Mouse (Mus musculus) midbrain, embryonic 14.5 days (tissue): ENCODE results near the gene Sap25. TPM values are rescaled to one million over a fixed set of nuclear protein-coding genes. Genes with fewer than 3 reads are reported as not detected.

Source experiments
- ATAC-seq: fragments of 200-750 bp; cut with Nextera tagmentation; 2 replicates; pipeline ENCODE4 v1.8.0; 2017; ENCODE audit warnings: moderate number of reproducible peaks, moderate library complexity; ENCODE audit not compliant: low FRiP score, low TSS enrichment
- DNase-seq: peaks from one replicate; pipeline ENCODE4 v3.0.0-alpha.2; 2015
- H3K27ac ChIP-seq: fragments of 300-500 bp; sonication (generic); replicated peaks from 2 replicates; pipeline ENCODE4 v1.5.1; 2014; ENCODE audit warnings: mild to moderate bottlenecking, low read depth, low read length, moderate library complexity
- H3K27me3 ChIP-seq: fragments of 300-500 bp; sonication (generic); 2 replicates; pipeline ENCODE4 v1.6.1; 2014; ENCODE audit warnings: low read length, control low read depth, mixed read lengths; ENCODE audit not compliant: control insufficient read depth, insufficient read depth
- H3K36me3 ChIP-seq: fragments of 300-500 bp; sonication (generic); 2 replicates; pipeline ENCODE4 v1.6.1; 2014; ENCODE audit warnings: low read length, control low read depth; ENCODE audit not compliant: control insufficient read depth, insufficient read depth
- H3K4me1 ChIP-seq: fragments of 300-500 bp; sonication (generic); 2 replicates; pipeline ENCODE4 v1.6.1; 2014; ENCODE audit warnings: mild to moderate bottlenecking, antibody characterized with exemption, low read length, control low read depth; ENCODE audit not compliant: control insufficient read depth, insufficient read depth
- H3K4me2 ChIP-seq: fragments of 300-500 bp; sonication (generic); 2 replicates; pipeline ENCODE4 v1.6.1; 2014; ENCODE audit warnings: mild to moderate bottlenecking, low read length, moderate library complexity
- H3K4me3 ChIP-seq: fragments of 300-500 bp; sonication (generic); replicated peaks from 2 replicates; pipeline ENCODE4 v1.5.1; 2014; ENCODE audit warnings: low read depth, low read length
- H3K9ac ChIP-seq: fragments of 300-500 bp; sonication (generic); replicated peaks from 2 replicates; pipeline ENCODE4 v1.6.1; 2014; ENCODE audit warnings: mild to moderate bottlenecking, low read length, moderate library complexity
- H3K9me3 ChIP-seq: fragments of 300-500 bp; sonication (generic); 2 replicates; pipeline ENCODE4 v1.6.1; 2016; ENCODE audit warnings: low read length, control low read depth, mixed read lengths; ENCODE audit not compliant: control insufficient read depth
- WGBS: fragments of 180-500 bp; shearing (Covaris S2); extraction: QIAGEN DNeasy Blood & Tissue Kit; methylation state at CpG from one replicate; pipeline ENCODE4 v1.1.7; 2014; 5-methylcytosine and 5-hydroxymethylcytosine counted together
- polyA plus RNA-seq: library from polyadenylated mRNA; unstranded; fragments of >200 nt; fragmentation: Nextera tagmentation; extraction: Ambion mirVana; gene quantifications from 2 replicates; pipeline ENCODE4 v1.2.1, GENCODE M21; 2014

Sap25 gene
- polyA plus RNA-seq, 1 experiment from 2014 or later = 4.1 TPM

- H3K9ac ChIP-seq = no peak overlapping the region
- no peak for ATAC-seq
- H3K9me3 ChIP-seq = no peaks in the 10 kb centered on the region
- H3K36me3 ChIP-seq = no peaks in the 10 kb centered on the region
- H3K4me3 ChIP-seq = no peak overlapping the region
- no peak overlapping the region for H3K27ac ChIP-seq
- 90% methylated on average over 4 of the region's 4 CpGs for WGBS
- peaks cover 17% of the 10 kb centered on the region for H3K4me1 ChIP-seq
- no peak for DNase-seq
- no peaks in the 10 kb centered on the region for H3K27me3 ChIP-seq
- H3K4me2 ChIP-seq = no peak overlapping the region
Measured at GRCm38 (mm10) chr5:137679726-137680125, 38.6 kb downstream of the Sap25 start.

- H3K27ac ChIP-seq = no peak overlapping the region
- H3K27me3 ChIP-seq = no peaks in the 10 kb centered on the region
- no peak for ATAC-seq
- H3K9me3 ChIP-seq = no peaks in the 10 kb centered on the region
- 63% methylated on average over 6 of the region's 6 CpGs for WGBS
- H3K4me3 ChIP-seq = no peak overlapping the region
- H3K4me1 ChIP-seq = peaks cover 17% of the 10 kb centered on the region
- H3K9ac ChIP-seq = no peak overlapping the region; the same call in 1 of the 2 replicates
- no peaks in the 10 kb centered on the region for H3K36me3 ChIP-seq
- DNase-seq = no peak
- peak overlapping the region; percentile 83; the same call in 1 of the 2 replicates for H3K4me2 ChIP-seq
Measured at GRCm38 (mm10) chr5:137682526-137682925, 41.4 kb downstream of the Sap25 start.

GRCm38 (mm10) chr5:137683388-137684293 is 42.5 kb downstream of the Sap25 start:
- H3K36me3 ChIP-seq = no peaks in the 10 kb centered on the region
- no peaks in the 10 kb centered on the region for H3K27me3 ChIP-seq
- DNase-seq (peak; percentile 40), ATAC-seq (peak; percentile 39)
- H3K27ac ChIP-seq = peak overlapping the region; percentile 74
- peaks cover 17% of the 10 kb centered on the region for H3K4me1 ChIP-seq
- peak overlapping the region; percentile 83 for H3K4me2 ChIP-seq
- WGBS = 10% methylated on average over 28 of the region's 28 CpGs
- peak overlapping the region; percentile 62 for H3K9ac ChIP-seq
- no peaks in the 10 kb centered on the region for H3K9me3 ChIP-seq
- H3K4me3 ChIP-seq = peak overlapping the region; percentile 72

- DNase-seq (peak; percentile 99), ATAC-seq (peak; percentile 98)
- H3K36me3 ChIP-seq = no peaks in the 10 kb centered on the region
- no peaks in the 10 kb centered on the region for H3K9me3 ChIP-seq
- H3K4me1 ChIP-seq = peaks cover 17% of the 10 kb centered on the region
- WGBS = under 1% methylated on average over 62 of the region's 62 CpGs
- peak within 1 kb of the TSS; percentile 74 for H3K27ac ChIP-seq
- H3K4me2 ChIP-seq = peak within 1 kb of the TSS; percentile 83
- peak within 1 kb of the TSS; percentile 62 for H3K9ac ChIP-seq
- peak within 1 kb of the TSS; percentile 72 for H3K4me3 ChIP-seq
- no peaks in the 10 kb centered on the region for H3K27me3 ChIP-seq
Measured at GRCm38 (mm10) chr5:137684294-137685123, 43.4 kb downstream of the Sap25 start, which contains the start of gene Agfg2. Gene Agfg2, minus strand, starts transcription at chr5:137684726.

GRCm38 (mm10) chr5:137685653-137686052 is 44.5 kb downstream of the Sap25 start:
- Histone ChIP-seq H3K4me2 (no peak overlapping the region), H3K27me3 (no peaks in the 10 kb centered on the region), H3K4me3 (no peak overlapping the region), H3K9ac (no peak overlapping the region), H3K27ac (no peak overlapping the region), H3K9me3 (no peaks in the 10 kb centered on the region), H3K4me1 (peaks cover 17% of the 10 kb centered on the region), H3K36me3 (no peaks in the 10 kb centered on the region)
- no peak for ATAC-seq
- 96% methylated on average over 3 of the region's 3 CpGs for WGBS
- no peak for DNase-seq

- Histone ChIP-seq H3K4me2 (no peak overlapping the region), H3K4me3 (no peak overlapping the region), H3K27me3 (no peaks in the 10 kb centered on the region), H3K36me3 (no peaks in the 10 kb centered on the region), H3K9ac (no peak overlapping the region), H3K27ac (no peak overlapping the region), H3K4me1 (peaks cover 17% of the 10 kb centered on the region), H3K9me3 (no peaks in the 10 kb centered on the region)
- WGBS = 89% methylated on average over 6 of the region's 6 CpGs
- ATAC-seq = no peak
- no peak for DNase-seq
Measured at GRCm38 (mm10) chr5:137686127-137686790, 45.1 kb downstream of the Sap25 start.

GRCm38 (mm10) chr5:137689974-137690373 is 48.8 kb downstream of the Sap25 start:
- Histone ChIP-seq H3K4me1 (no peaks in the 10 kb centered on the region), H3K27ac (no peak overlapping the region), H3K4me3 (no peak overlapping the region), H3K9ac (no peak overlapping the region), H3K9me3 (no peaks in the 10 kb centered on the region), H3K4me2 (no peak overlapping the region), H3K27me3 (no peaks in the 10 kb centered on the region), H3K36me3 (no peaks in the 10 kb centered on the region)
- ATAC-seq (no peak), DNase-seq (no peak)
- 87% methylated on average over 3 of the region's 3 CpGs for WGBS

- Histone ChIP-seq H3K27ac (no peak overlapping the region), H3K4me3 (no peak overlapping the region), H3K4me1 (no peaks in the 10 kb centered on the region), H3K9ac (no peak overlapping the region), H3K4me2 (no peak overlapping the region), H3K27me3 (no peaks in the 10 kb centered on the region), H3K9me3 (no peaks in the 10 kb centered on the region), H3K36me3 (no peaks in the 10 kb centered on the region)
- DNase-seq (no peak), ATAC-seq (no peak)
- WGBS = 67% methylated on average over 9 of the region's 9 CpGs
Measured at GRCm38 (mm10) chr5:137690531-137690930, 49.4 kb downstream of the Sap25 start.
